Mouse (Mus musculus) ES-Bruce4 (cell line): Measurements from ENCODE around the gene Cep95. TPM values are rescaled to one million over a fixed set of nuclear protein-coding genes. Genes with fewer than 3 reads are reported as not detected.

ENCODE experiments used
- H3K27ac ChIP-seq: 2 replicates; pipeline ENCODE4 v1.5.1; 2012; ENCODE audit warnings: low read length, inconsistent platforms; ENCODE audit not compliant: insufficient read depth
- H3K27me3 ChIP-seq: 2 replicates; pipeline ENCODE4 v1.6.1; 2012; ENCODE audit warnings: mild to moderate bottlenecking, low read length, inconsistent platforms; ENCODE audit not compliant: control insufficient read depth, poor library complexity, insufficient read depth, severe bottlenecking
- H3K36me3 ChIP-seq: 2 replicates; pipeline ENCODE4 v1.6.1; 2012; ENCODE audit warnings: inconsistent platforms, mild to moderate bottlenecking, low read length, moderate library complexity; ENCODE audit not compliant: control insufficient read depth, poor library complexity, insufficient read depth, severe bottlenecking
- H3K4me1 ChIP-seq: one replicate; pipeline ENCODE4 v1.8.1; 2011; ENCODE audit warnings: low read length; ENCODE audit not compliant: control insufficient read depth, insufficient read depth
- H3K4me3 ChIP-seq: 2 replicates; pipeline ENCODE4 v1.5.1; 2011; ENCODE audit warnings: low read depth, mild to moderate bottlenecking, low read length
- H3K9ac ChIP-seq: 2 replicates; pipeline ENCODE4 v1.6.1; 2012; ENCODE audit warnings: low read depth, mild to moderate bottlenecking, inconsistent platforms; ENCODE audit not compliant: poor library complexity, severe bottlenecking
- H3K9me3 ChIP-seq: replicated peaks from 2 replicates; pipeline ENCODE4 v1.6.1; 2012; ENCODE audit warnings: mild to moderate bottlenecking, low read length, inconsistent platforms; ENCODE audit not compliant: control insufficient read depth, poor library complexity, insufficient read depth, severe bottlenecking
- CTCF ChIP-seq: IDR thresholded peaks from one replicate; pipeline ENCODE4 v1.8.1; 2011; ENCODE audit warnings: low read depth, low read length
- EP300 ChIP-seq: IDR thresholded peaks from 2 replicates; pipeline ENCODE4 v1.6.1; 2011; ENCODE audit warnings: low read depth, low read length; ENCODE audit not compliant: insufficient read depth
- POLR2A ChIP-seq: IDR thresholded peaks from one replicate; pipeline ENCODE4 v1.8.1; 2011; ENCODE audit warnings: low read length; ENCODE audit not compliant: insufficient read depth
- polyA plus RNA-seq: library from polyadenylated mRNA; stranded (reverse); fragments of >200 nt; gene quantifications from 2 replicates; pipeline ENCODE4 v1.2.4, GENCODE M21; 2011; ENCODE audit warnings: low read depth; ENCODE audit not compliant: missing spikeins, insufficient read depth, insufficient read length

The Cep95 gene
- polyA plus RNA-seq, 1 experiment, result 30.6 TPM

- H3K27ac ChIP-seq, result no peak overlapping the region
- H3K9ac ChIP-seq, result no peak overlapping the region
- H3K4me3 ChIP-seq, result no peak overlapping the region
- no peaks in the 10 kb centered on the region for H3K9me3 ChIP-seq
- no peaks in the 10 kb centered on the region for H3K4me1 ChIP-seq
- H3K36me3 ChIP-seq, result peaks cover 2% of the 10 kb centered on the region
- no peaks in the 10 kb centered on the region for H3K27me3 ChIP-seq
- no peak for TF ChIP-seq POLR2A
- TF ChIP-seq EP300, result no peak
- no peak for TF ChIP-seq CTCF
Observed at GRCm38 (mm10) chr11:106828079-106828478, 39.0 kb downstream of the Cep95 start.

GRCm38 (mm10) chr11:106842002-106842401 is 53.0 kb downstream of the Cep95 start:
- H3K36me3 ChIP-seq, result peaks cover 17% of the 10 kb centered on the region
- peaks cover 1% of the 10 kb centered on the region for H3K4me1 ChIP-seq
- H3K9me3 ChIP-seq, result no peaks in the 10 kb centered on the region
- TF ChIP-seq CTCF, result no peak
- no peak for TF ChIP-seq POLR2A
- no peak for TF ChIP-seq EP300
- no peak overlapping the region for H3K27ac ChIP-seq
- no peaks in the 10 kb centered on the region for H3K27me3 ChIP-seq
- no peak overlapping the region for H3K9ac ChIP-seq
- H3K4me3 ChIP-seq, result no peak overlapping the region

DNA sequence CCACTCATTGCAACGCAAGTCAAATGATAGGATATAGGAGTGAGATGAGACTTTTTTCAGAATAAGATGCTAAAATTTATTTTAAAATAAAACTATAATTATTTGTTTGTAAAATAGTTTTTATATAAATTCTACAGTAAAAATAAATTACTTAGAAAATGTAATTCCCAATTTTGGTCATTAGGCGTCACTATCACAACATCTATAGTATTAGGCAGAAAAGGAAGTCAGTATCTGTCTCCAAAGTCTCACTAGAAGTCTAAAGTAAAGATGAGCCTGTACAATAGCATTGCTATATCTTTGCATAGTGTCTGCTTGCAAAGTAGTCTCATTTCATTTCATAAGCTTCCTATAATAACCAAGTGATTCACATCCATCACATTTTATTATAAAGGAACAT is 62.4 kb downstream of the Cep95 start:
- Histone ChIP-seq H3K4me1 (no peaks in the 10 kb centered on the region), H3K27ac (no peak overlapping the region), H3K9ac (no peak overlapping the region), H3K9me3 (no peaks in the 10 kb centered on the region), H3K36me3 (peaks cover 7% of the 10 kb centered on the region), H3K4me3 (no peak overlapping the region), H3K27me3 (no peaks in the 10 kb centered on the region)
- TF ChIP-seq POLR2A, result no peak
- TF ChIP-seq EP300, result no peak
- no peak for TF ChIP-seq CTCF

Other genes with a start within 250 kb of the Cep95 start
- gene Tex2, start 175.8 kb upstream of the Cep95 start, polyA plus RNA-seq, result 28.8 and 31.3 TPM in 2 replicates
- gene Pecam1, start 38.6 kb upstream of the Cep95 start, polyA plus RNA-seq, result 21.6 and 24.3 TPM in 2 replicates
- 0.40 and 1.2 TPM in 2 replicates for gene Milr1, start 38.0 kb upstream of the Cep95 start, polyA plus RNA-seq
- gene Polg2, start 9.7 kb upstream of the Cep95 start, polyA plus RNA-seq, result 11.9 and 12.3 TPM in 2 replicates
- gene Ddx5, start 67 bp upstream of the Cep95 start, polyA plus RNA-seq, result 910 and 946 TPM in 2 replicates
- gene Smurf2, start 131.5 kb downstream of the Cep95 start, polyA plus RNA-seq, result 50.1 and 50.2 TPM in 2 replicates
- gene Kpna2, start 210.3 kb downstream of the Cep95 start, polyA plus RNA-seq, result 487 and 560 TPM in 2 replicates
- 1.4 and 3.0 TPM in 2 replicates for gene 1810010H24Rik, start 236.4 kb downstream of the Cep95 start, polyA plus RNA-seq